ENCODE assay signal across 11 mouse cellular contexts in the genomic region with DNA sequence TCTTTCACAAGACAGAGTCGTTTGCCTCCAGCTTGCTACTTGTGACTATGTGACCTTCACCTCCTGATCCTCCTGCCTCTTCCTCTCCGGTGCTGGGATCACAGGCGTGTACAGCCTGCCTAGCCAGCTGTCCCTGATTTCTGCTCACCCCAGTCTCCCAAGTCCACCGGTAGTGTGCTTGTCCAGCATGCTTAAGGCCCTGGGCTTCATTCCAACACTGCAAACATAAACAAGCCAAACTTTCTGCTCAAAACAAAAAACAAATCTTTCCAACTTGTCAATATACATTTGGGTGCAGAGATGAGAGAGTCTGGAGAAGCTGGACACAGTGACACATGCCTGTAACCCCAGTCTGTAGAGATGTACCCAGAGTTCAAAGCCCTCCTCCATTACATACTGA. TPM values are rescaled to one million over a fixed set of nuclear protein-coding genes. Genes with fewer than 3 reads are reported as not detected.
DNase-seq lines count a peak whose midpoint lies in the region; ATAC-seq lines count a peak whose summit lies in the region.
"Had no signal": no experiment of that assay in that cellular context is flagged by ENCODE, and none has a peak within 500 bp of the region (broad histone marks: within the 10 kb centered on the region; RNA-seq: fewer than 3 reads in every experiment).

No protein-coding gene starts in this region.

- no peaks in the 10 kb centered on the region for H3K9me3 ChIP-seq in heart, embryonic 10.5 days
- H3K9me3 ChIP-seq in megakaryocyte, embryonic 14.5 days, result no peaks in the 10 kb centered on the region
- H3K9me3 ChIP-seq in neural tube, embryonic 13.5 days, result no peaks in the 10 kb centered on the region
- H3K9me3 ChIP-seq: forebrain, embryonic 15.5 days; midbrain, embryonic 13.5 days had no signal

- peaks cover 14% of the 10 kb centered on the region; the same call in 1 of the 2 replicates for H3K36me3 ChIP-seq in heart, embryonic 10.5 days
- H3K36me3 ChIP-seq in megakaryocyte, embryonic 14.5 days (replicated peaks; ENCODE audit: low read length), result no peaks in the 10 kb centered on the region
- H3K36me3 ChIP-seq in neural tube, embryonic 13.5 days, result peaks cover 32% of the 10 kb centered on the region

- no peak overlapping the region for H3K4me3 ChIP-seq in heart, embryonic 10.5 days
- peak overlapping the region; percentile 89 for H3K4me3 ChIP-seq in megakaryocyte, embryonic 14.5 days (replicated peaks)
- no peak overlapping the region for H3K4me3 ChIP-seq in neural tube, embryonic 13.5 days
- H3K4me3 ChIP-seq: forebrain, embryonic 15.5 days; midbrain, embryonic 13.5 days had no signal

- no peak overlapping the region for H3K9ac ChIP-seq in neural tube, embryonic 13.5 days
- H3K9ac ChIP-seq: forebrain, embryonic 15.5 days had no signal

- ATAC-seq in megakaryocyte, adult 5-6 weeks (ENCODE audit: poor library complexity, severe bottlenecking), result no peak
- no peak for ATAC-seq in neural tube, embryonic 13.5 days (ENCODE audit: low read depth)
- ATAC-seq: forebrain, embryonic 15.5 days; midbrain, embryonic 13.5 days had no signal

- WGBS in heart, embryonic 10.5 days, result 59% methylated on average over 4 of the region's 4 CpGs
- WGBS in neural tube, embryonic 13.5 days, result 63% methylated on average over 4 of the region's 4 CpGs

- peaks cover 71% of the 10 kb centered on the region for H3K4me1 ChIP-seq in heart, embryonic 10.5 days
- H3K4me1 ChIP-seq in megakaryocyte, embryonic 14.5 days, result peaks cover 38% of the 10 kb centered on the region
- peaks cover 42% of the 10 kb centered on the region for H3K4me1 ChIP-seq in neural tube, embryonic 13.5 days (replicated peaks)

- no peaks in the 10 kb centered on the region; the same call in 1 of the 2 replicates for H3K27me3 ChIP-seq in heart, embryonic 10.5 days (ENCODE audit: insufficient read depth, poor library complexity, severe bottlenecking)
- H3K27me3 ChIP-seq in megakaryocyte, embryonic 14.5 days (replicated peaks), result peaks cover 91% of the 10 kb centered on the region
- H3K27me3 ChIP-seq in neural tube, embryonic 13.5 days, result peaks cover 7% of the 10 kb centered on the region
- H3K27me3 ChIP-seq: forebrain, embryonic 15.5 days; midbrain, embryonic 13.5 days had no signal

- H3K27ac ChIP-seq in heart, embryonic 10.5 days, result peak overlapping the region; percentile 45; the same call in 1 of the 2 replicates
- H3K27ac ChIP-seq in neural tube, embryonic 13.5 days (replicated peaks), result no peak overlapping the region
- H3K27ac ChIP-seq: forebrain, embryonic 15.5 days; midbrain, embryonic 13.5 days had no signal

- no peak for DNase-seq in heart, embryonic 10.5 days (ENCODE audit: low spot score)
- no peak for DNase-seq in heart, adult 11 months
- DNase-seq in kidney, postnatal 10 days, result peak; percentile 57
- DNase-seq in urinary bladder, adult 2 months (ENCODE audit: low spot score), result no peak
- DNase-seq in right cerebral cortex, adult 2 months (ENCODE audit: low spot score in 2 of 2), result no peak
- DNase-seq: right cerebral cortex, adult 18-20 months had no signal

- 0 out of 2 replicates have a peak overlapping the region, but pooled peaks have one; percentile 71 for H3K4me2 ChIP-seq in neural tube, embryonic 13.5 days

RNA-seq across cellular contexts. Expression of gene Sh3bp5, which starts 3.5 kb away (rescaled TPM):
- polyA plus RNA-seq in heart, embryonic 10.5 days (2016; fragmentation: Nextera tagmentation; extraction: Ambion mirVana), result 26.5 and 30.1 TPM in 2 replicates
- 2.2 TPM in 1 of 2 replicates, not detected in the other for polyA plus RNA-seq in megakaryocyte, embryonic 14.5 days (2012; ENCODE audit: insufficient read depth, low replicate concordance)
- total RNA-seq in megakaryocyte, adult 5-6 weeks (2015), result 52.3 and 52.8 TPM in 2 replicates
- 26.4 and 36.1 TPM in 2 replicates for total RNA-seq in megakaryocyte, adult 5-6 weeks (2017)
- polyA plus RNA-seq in neural tube, embryonic 13.5 days (2015; fragmentation: Nextera tagmentation; extraction: Ambion mirVana), result 134 and 139 TPM in 2 replicates
- 36.1 and 37.0 TPM in 2 replicates for polyA plus RNA-seq in urinary bladder, adult 2 months (2012; rRNA removed)
